Mouse (Mus musculus): ENCODE measurements around the gene Bcor. TPM values are rescaled to one million over a fixed set of nuclear protein-coding genes. Genes with fewer than 3 reads are reported as not detected.

Bcor gene
- total RNA-seq, 2 experiments from 2014 or later = 8.7 to 11.0 TPM

- ATAC-seq (replicated peaks; ENCODE audit: low FRiP score, poor library complexity, severe bottlenecking) = no peak
These were observed 7.9 kb downstream of the Bcor start for GRCm38 (mm10) chrX:12151996-12152904.

DNA sequence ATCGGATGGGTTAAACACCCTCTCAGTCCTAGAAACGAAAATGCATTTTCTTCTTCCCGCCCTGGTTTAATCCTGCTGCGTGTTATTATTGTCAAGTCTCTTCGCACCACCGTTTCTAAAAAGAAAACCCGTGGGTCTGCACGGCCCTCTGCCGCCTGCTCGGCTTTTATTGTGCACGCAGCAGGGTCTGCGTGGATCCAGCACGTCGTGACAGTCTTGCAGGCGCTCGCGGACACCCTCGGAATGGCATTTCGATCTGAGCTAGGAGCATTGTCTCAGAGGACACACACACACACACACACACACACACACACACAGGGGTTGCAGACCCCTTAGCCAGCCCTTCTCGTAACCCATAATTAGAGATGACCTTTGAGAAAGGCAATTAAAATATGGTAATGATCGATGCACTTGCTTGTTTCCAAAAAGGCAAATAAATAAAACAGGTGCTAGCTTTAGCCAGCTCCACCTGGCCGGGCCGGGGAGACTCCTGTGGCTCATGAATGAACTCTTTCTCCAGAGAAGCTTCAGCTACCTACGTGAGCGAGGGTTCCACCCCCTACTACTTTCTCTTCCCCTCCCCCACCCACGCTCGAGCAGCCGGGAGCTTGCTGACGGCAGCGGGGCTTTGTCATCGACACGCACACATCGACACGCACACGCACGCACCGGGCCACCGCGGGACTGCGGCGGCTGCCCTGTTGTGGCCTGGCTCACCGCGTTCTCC, 8.7 kb downstream of the Bcor start:
- no peak for ATAC-seq (replicated peaks; ENCODE audit: low FRiP score, poor library complexity, severe bottlenecking)

GRCm38 (mm10) chrX:12150425-12150824, 9.7 kb downstream of the Bcor start:
- no peak for ATAC-seq (replicated peaks; ENCODE audit: low FRiP score, poor library complexity, severe bottlenecking)

DNA sequence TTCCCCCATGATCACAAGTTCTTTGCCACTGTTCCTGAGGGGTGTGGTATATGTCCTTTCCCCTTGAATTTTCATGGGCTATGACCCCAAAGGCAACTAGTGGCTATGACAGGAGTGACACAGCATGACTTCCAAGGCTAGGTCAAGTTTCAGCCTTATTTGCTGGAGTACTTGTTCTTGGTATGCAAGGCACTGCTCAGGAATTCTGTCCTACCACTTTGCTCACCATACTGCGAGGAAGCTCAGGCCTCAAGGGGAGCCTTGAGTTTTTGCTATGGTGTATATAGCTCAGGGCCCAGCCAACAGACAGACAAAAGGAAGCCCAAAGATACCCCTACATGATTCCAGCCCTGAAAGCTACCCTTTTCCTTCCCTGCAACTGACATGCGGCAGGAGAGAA, 13.9 kb downstream of the Bcor start:
- no peak for ATAC-seq (replicated peaks; ENCODE audit: low FRiP score, poor library complexity, severe bottlenecking)

GRCm38 (mm10) chrX:12142832-12143231, 17.3 kb downstream of the Bcor start:
- ATAC-seq (replicated peaks; ENCODE audit: low FRiP score, poor library complexity, severe bottlenecking) = no peak

DNA sequence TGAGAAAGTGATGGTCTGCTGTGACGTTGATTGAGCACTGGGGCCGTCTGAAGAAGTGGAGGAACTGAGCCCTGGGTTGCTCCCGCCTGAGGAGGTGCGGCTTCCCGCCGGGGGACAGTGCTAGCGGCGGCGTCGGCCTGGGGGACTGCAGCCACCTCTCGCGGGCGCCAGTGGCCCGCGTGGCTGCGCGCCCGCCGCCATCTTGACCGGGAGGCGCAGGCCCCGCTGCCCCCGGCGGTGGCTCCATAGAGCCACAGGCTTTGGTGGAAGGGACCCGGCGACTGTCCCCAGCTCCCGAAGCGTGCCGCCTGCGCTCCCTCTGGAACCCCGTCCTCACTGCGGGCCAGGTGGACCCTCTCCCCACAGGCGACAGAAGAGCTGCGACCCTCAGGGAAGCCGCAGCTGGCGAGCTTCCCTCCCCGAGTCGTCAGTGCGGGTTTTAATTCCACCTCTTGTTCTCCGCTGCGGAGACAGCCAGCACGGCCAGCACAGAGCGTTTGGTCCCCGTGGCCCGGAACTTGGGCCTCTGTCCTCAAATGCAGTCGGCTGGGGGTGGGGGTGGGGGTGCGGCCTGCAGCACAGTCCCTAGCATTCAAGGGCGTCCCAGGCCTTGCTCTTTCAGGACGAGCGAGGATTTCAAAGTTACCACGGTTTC, 19.9 kb downstream of the Bcor start:
- no peak for ATAC-seq (replicated peaks; ENCODE audit: low FRiP score, poor library complexity, severe bottlenecking)

DNA sequence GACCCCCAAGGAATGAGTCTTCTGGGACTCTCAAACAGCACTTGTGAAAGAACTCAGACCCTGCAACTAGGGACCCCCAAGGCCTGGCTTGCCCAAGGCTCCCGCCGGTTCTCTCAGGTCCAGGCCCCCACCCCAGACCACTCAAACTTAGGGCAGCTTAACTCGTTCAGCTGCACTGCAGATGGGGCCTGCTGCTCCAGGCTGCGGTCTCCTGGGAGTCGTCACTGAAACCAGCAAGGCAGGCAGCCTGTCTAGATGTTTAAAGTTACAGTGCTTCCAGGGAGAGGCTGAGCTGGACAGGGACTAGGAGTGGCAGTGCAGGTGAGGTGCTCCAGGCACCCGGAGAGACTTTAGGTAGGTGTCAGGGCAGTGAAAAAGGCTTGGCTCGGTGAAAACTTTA, 21.9 kb downstream of the Bcor start:
- no peak for ATAC-seq (replicated peaks; ENCODE audit: low FRiP score, poor library complexity, severe bottlenecking)

DNA sequence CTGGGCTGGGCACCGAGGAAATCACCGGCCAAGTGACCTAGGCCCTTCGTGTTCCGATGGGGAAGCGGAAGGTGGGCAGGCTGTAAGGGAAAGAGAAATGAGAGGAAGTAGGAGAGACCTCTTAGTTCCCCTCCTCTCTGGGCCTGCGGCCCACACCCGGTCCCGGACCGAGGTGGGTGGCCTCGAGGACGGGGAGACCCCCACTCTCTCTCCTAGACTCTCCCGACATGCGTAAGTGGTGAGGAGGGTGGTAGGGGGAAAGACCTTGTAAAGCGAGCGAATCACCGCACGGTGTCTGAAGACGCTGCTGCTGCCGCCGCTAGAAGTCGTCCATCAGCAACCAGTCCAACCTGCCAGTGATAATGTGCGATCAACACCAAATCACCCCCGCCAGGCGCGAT, 23.0 kb downstream of the Bcor start:
- no peak for ATAC-seq (replicated peaks; ENCODE audit: low FRiP score, poor library complexity, severe bottlenecking)

DNA sequence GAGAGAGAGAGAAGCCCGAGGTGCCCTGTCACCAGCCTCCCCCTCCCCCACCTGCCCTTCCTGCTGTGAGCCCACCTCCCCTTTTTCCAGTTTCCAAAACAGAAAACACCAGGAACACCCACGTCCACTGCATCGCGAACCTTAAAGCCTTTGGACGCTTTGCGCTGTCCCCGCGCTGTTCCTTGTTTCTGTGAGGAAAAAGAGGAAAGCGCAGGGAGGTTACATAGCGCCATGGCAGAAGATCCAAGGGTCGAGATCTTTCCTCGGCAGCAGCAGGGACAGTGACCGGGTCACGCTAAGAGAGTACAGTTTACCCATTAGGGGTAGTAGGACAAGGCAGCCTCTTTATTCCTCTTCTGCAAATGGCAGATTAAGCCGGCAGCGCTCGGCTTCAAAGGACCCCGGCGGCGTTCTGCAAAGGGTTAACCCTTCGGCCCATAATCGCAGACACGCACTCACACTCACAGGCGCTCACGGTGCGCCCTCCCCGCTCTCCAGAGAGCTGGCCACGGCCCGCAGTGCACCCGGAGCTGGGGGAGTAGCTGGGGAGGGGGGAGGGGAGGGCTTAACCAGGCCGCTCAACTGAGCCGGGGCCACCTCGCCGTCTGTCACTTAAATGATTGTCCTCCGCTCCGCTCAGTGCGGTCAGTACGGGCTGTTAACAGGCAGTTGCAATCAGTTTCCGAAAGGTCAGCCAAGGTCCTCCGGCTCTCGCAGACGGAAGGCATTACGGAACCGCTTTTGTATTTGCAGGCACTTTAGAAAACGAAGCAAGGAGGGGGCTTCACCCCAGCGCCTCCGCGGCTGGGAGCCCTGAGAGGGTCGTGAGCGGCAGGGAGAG, 23.7 kb downstream of the Bcor start:
- ATAC-seq (replicated peaks; ENCODE audit: low FRiP score, poor library complexity, severe bottlenecking) = no peak

DNA sequence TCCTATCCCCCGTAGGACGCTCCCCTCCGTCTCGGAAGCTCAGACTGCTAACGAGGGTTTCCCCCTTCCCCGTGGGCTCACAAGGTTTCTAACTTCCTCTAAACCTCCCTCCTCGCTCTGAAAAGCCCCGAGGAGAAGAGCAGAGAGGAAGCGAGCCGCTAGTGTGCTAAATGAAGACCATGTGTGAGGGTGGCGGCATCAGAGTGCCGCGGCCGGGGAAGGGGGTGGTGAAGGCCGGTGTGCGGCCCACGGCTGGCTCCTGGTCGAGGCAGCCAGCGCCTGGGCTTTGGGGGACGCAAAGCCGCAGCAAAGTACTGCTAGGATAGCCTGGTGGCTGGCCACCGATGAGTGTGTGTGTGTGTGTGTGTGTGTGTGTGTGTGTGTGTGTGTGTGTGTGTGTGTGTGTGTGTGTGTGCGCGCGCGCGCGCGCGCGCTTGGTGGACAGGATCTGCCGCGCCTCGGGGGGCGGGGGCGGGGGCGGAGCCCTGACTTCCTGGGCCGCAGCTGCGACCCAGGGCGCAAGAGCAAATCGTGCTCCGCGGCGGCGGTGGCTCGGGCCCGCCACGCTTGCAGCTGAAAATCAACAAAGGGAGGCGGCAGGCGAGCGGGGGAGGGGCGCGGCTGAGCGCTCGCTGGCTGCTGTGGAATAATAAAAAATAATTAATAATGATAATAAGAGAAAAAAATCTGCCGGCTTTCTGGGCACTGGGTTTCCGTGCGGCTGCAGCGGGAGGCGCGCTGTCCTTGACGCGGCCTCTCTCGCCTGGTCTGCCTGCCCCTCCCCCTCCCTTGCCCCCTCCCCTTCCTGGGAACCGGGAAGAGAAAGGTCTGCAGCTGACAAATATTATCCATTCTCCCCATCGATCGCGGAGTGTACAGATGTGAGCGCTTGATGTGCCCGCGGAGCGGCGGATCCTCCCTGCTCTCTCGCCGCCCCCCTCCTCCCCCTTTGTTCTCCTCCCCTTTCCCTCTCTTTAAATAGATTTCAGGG, 24.7 kb downstream of the Bcor start:
- no peak for ATAC-seq (replicated peaks; ENCODE audit: low FRiP score, poor library complexity, severe bottlenecking)

DNA sequence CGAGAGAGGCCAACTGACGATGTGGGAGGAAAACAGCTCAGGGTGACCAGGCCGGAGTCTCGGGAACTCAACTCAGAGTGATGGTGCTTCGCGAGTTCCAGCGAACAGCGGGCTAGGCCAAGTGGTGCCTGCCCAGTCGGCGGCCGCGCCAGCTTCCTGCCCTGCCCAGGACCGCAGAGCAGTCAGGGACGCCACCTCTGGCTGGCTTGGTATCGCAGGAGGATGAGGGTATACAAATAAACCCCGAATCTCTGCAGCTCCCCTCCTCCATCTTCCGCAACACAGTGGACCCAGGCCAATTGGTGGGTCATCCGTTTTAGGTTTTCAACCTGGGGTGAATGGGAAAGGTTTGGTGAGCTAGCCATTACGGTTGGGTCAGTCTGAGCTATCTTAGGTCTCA, 25.6 kb downstream of the Bcor start:
- no peak for ATAC-seq (replicated peaks; ENCODE audit: low FRiP score, poor library complexity, severe bottlenecking)

GRCm38 (mm10) chrX:12133836-12134431, 26.2 kb downstream of the Bcor start:
- ATAC-seq (replicated peaks; ENCODE audit: low FRiP score, poor library complexity, severe bottlenecking) = no peak

GRCm38 (mm10) chrX:12133178-12133835, 26.8 kb downstream of the Bcor start:
- no peak for ATAC-seq (replicated peaks; ENCODE audit: low FRiP score, poor library complexity, severe bottlenecking)

GRCm38 (mm10) chrX:12132541-12133177, 27.5 kb downstream of the Bcor start:
- no peak for ATAC-seq (replicated peaks; ENCODE audit: low FRiP score, poor library complexity, severe bottlenecking)

DNA sequence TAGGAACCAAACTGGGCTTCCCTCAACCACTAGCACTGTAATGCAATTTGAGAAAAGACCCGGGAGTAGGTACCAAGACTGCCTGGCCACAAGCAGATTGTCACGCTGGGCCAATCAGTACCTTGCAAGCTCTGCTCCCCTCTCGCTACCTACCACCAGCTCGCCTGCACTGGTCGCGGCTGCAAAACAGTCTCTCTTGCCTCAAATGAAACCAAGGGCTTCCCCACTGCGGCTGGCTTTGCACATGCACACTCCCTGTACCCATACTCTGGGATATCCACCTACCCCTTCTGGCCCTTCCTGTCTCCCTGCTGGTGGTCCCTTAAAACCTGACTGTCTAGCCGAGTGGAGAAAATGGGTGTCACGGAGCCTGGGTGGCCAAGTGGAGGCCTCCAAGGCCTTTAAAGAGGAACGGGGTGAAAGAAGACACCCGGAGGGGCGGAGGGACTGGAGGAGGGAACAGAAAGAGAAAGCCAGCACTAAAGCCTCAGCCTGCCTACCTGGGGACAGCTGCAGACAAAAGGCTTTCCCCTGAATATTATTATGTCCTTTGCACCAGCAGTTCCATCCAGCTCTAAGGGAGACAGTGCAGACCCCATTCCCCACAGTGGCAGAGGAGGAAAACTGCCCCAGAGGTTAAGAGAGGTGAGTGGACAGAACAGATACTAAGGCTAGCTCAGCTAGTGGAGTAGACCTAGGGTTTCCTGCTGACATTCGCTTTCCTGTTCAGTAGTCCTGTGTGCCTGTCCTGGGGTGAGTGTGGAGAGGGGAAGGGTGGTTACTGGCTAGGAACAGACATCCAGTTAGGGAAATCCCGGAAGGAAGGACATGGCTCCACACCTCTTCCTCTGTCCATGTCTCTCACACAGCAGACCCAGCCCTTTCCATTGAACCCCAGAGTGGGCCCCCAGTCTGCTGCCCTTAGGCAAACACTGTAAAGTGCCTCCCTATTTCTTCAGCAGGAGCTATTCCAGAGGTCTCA, 30.0 kb downstream of the Bcor start:
- ATAC-seq (replicated peaks; ENCODE audit: low FRiP score, poor library complexity, severe bottlenecking) = no peak

- ATAC-seq (replicated peaks; ENCODE audit: low FRiP score, poor library complexity, severe bottlenecking) = no peak
These were observed 30.9 kb downstream of the Bcor start for GRCm38 (mm10) chrX:12129230-12129629.

Measured in erythroblast, adult 5-6 weeks (primary cell).